ENCODE assay signal across 18 mouse cellular contexts in genomic region chr13:113242129-113242528, GRCm38 (mm10). TPM values are rescaled to one million over a fixed set of nuclear protein-coding genes. Genes with fewer than 3 reads are reported as not detected.
DNase-seq lines count a peak whose midpoint lies in the region; ATAC-seq and TF ChIP-seq lines count a peak whose summit lies in the region.
"Had no signal": no experiment of that assay in that cellular context is flagged by ENCODE, and none has a peak within 500 bp of the region (broad histone marks: within the 10 kb centered on the region; RNA-seq: fewer than 3 reads in every experiment).

No protein-coding gene starts in this region.

- H3K27ac ChIP-seq in lung, postnatal 0 days (ENCODE audit: low read length), result no peak overlapping the region
- peak overlapping the region; percentile 58 for H3K27ac ChIP-seq in limb, embryonic 10.5 days
- no peak overlapping the region for H3K27ac ChIP-seq in layer of hippocampus, adult 2 months
- H3K27ac ChIP-seq: hindbrain, embryonic 15.5 days; liver, embryonic 15.5 days had no signal

- no peak for TF ChIP-seq EP300 in lung, postnatal 0 days (IDR thresholded peaks at IDR 0.05)

- 44% methylated on average over 6 of the region's 6 CpGs for WGBS in lung, postnatal 0 days
- WGBS in limb, embryonic 10.5 days, result 53% methylated on average over 6 of the region's 6 CpGs

- no peaks in the 10 kb centered on the region for H3K9me3 ChIP-seq in lung, postnatal 0 days (ENCODE audit: low read length)
- no peaks in the 10 kb centered on the region for H3K9me3 ChIP-seq in limb, embryonic 10.5 days (replicated peaks)
- H3K9me3 ChIP-seq: hindbrain, embryonic 15.5 days; liver, embryonic 15.5 days had no signal

- ATAC-seq in lung, postnatal 0 days, result no peak

- peak; percentile 35 for DNase-seq in lung, postnatal 0 days (ENCODE audit: low spot score)
- DNase-seq in lung, postnatal 4 days, result no peak
- peak; percentile 4 for DNase-seq in T-cell, adult 2 months (ENCODE audit: low spot score)
- peak; percentile 21 for DNase-seq in limb, embryonic 10.5 days (ENCODE audit: low spot score)
- DNase-seq in thymus, postnatal 25 days, result peak; percentile 10
- DNase-seq in layer of hippocampus, adult 2 months (ENCODE audit: low spot score in 2 of 2), result no peak
- DNase-seq in cerebellum, postnatal 14 days, result no peak
- DNase-seq: cerebellum, adult 11-12 months; gastrocnemius, postnatal 25 days; layer of hippocampus, adult 9-11 months had no signal

- no peaks in the 10 kb centered on the region for H3K4me1 ChIP-seq in lung, postnatal 0 days (ENCODE audit: insufficient read depth, low read depth, low read length)
- H3K4me1 ChIP-seq in limb, embryonic 10.5 days, result peaks cover 10% of the 10 kb centered on the region
- H3K4me1 ChIP-seq: hindbrain, embryonic 15.5 days; liver, embryonic 15.5 days had no signal

- no peak for TF ChIP-seq CTCF in lung, postnatal 0 days (IDR thresholded peaks at IDR 0.05)
- no peak for TF ChIP-seq CTCF in layer of hippocampus, adult 2 months (conservative IDR thresholded peaks at IDR 0.05)

- no peak overlapping the region for H3K4me3 ChIP-seq in lung, postnatal 0 days (ENCODE audit: low read depth, low read length)
- H3K4me3 ChIP-seq in limb, embryonic 10.5 days, result no peak overlapping the region
- no peak overlapping the region for H3K4me3 ChIP-seq in layer of hippocampus, adult 2 months
- H3K4me3 ChIP-seq: hindbrain, embryonic 15.5 days; liver, embryonic 15.5 days; myocyte had no signal

- H3K27me3 ChIP-seq in lung, postnatal 0 days (replicated peaks; ENCODE audit: insufficient read depth, low read length), result no peaks in the 10 kb centered on the region
- no peaks in the 10 kb centered on the region for H3K27me3 ChIP-seq in limb, embryonic 10.5 days (ENCODE audit: low read depth, poor library complexity, severe bottlenecking)
- H3K27me3 ChIP-seq: hindbrain, embryonic 15.5 days; liver, embryonic 15.5 days had no signal

- H3K36me3 ChIP-seq in lung, postnatal 0 days (ENCODE audit: insufficient read depth, low read length), result no peaks in the 10 kb centered on the region
- no peaks in the 10 kb centered on the region for H3K36me3 ChIP-seq in limb, embryonic 10.5 days
- H3K36me3 ChIP-seq: hindbrain, embryonic 15.5 days; liver, embryonic 15.5 days had no signal

- no peak overlapping the region for H3K9ac ChIP-seq in lung, postnatal 0 days (replicated peaks; ENCODE audit: low read depth)
- H3K9ac ChIP-seq: hindbrain, embryonic 15.5 days; liver, embryonic 15.5 days had no signal

- H3K4me2 ChIP-seq in lung, postnatal 0 days (replicated peaks; ENCODE audit: low read depth, low read length), result no peak overlapping the region
- H3K4me2 ChIP-seq: hindbrain, embryonic 15.5 days; liver, embryonic 15.5 days had no signal

RNA-seq across cellular contexts. Expression of gene Gzmk, which starts 16.4 kb away (rescaled TPM):
- not detected in 2 replicates for polyA plus RNA-seq in lung, postnatal 0 days (2015; fragmentation: Nextera tagmentation; extraction: Ambion mirVana)
- polyA plus RNA-seq in limb, embryonic 10.5 days (2016; fragmentation: Nextera tagmentation; extraction: Ambion mirVana), result not detected in 2 replicates
- total RNA-seq in layer of hippocampus, adult 2 months (2021), result under 1 TPM in 1 of 2 experiments, not detected in 1; 0.28 TPM
- total RNA-seq: ES-E14; gastrocnemius, postnatal 25 days; left cerebral cortex, postnatal 14 days; megakaryocyte-erythroid progenitor cell, adult 5-6 weeks had no signal
- polyA plus RNA-seq: heart, embryonic 16.5 days; kidney, embryonic 14.5 days; liver, embryonic 15.5 days; myocyte had no signal

RNA-seq across cellular contexts. Expression of gene Esm1, which starts 32.7 kb away (rescaled TPM):
- 4.8 and 5.3 TPM in 2 replicates for polyA plus RNA-seq in lung, postnatal 0 days (2015; fragmentation: Nextera tagmentation; extraction: Ambion mirVana)
- 2.9 and 4.2 TPM in 2 replicates for polyA plus RNA-seq in limb, embryonic 10.5 days (2016; fragmentation: Nextera tagmentation; extraction: Ambion mirVana)
- total RNA-seq in layer of hippocampus, adult 2 months (2021), result not detected
- total RNA-seq: ES-E14; megakaryocyte-erythroid progenitor cell, adult 5-6 weeks had no signal
- polyA plus RNA-seq: myocyte had no signal

RNA-seq across cellular contexts. Expression of gene BC067074, which starts 50.8 kb away (rescaled TPM):
- 3.3 and 4.2 TPM in 2 replicates for polyA plus RNA-seq in lung, postnatal 0 days (2015; fragmentation: Nextera tagmentation; extraction: Ambion mirVana)
- polyA plus RNA-seq in limb, embryonic 10.5 days (2016; fragmentation: Nextera tagmentation; extraction: Ambion mirVana), result 3.6 and 7.5 TPM in 2 replicates
- total RNA-seq in layer of hippocampus, adult 2 months (2021), result 1 to 10 TPM in 1 of 2 experiments, under 1 TPM in 1; 0.86 to 1.6 TPM
- total RNA-seq: megakaryocyte-erythroid progenitor cell, adult 5-6 weeks had no signal

Comparison
In these comparisons a context has a peak if more than half of its experiments do, and no peak if none do; other contexts are left out.
1. DNase-seq: peak in lung, postnatal 0 days (single experiment), T-cell, adult 2 months (single experiment), limb, embryonic 10.5 days (single experiment) and thymus, postnatal 25 days (single experiment); none in lung, postnatal 4 days (0 of 2), layer of hippocampus, adult 2 months (0 of 2) and cerebellum, postnatal 14 days (0 of 2).